Mouse (Mus musculus): ENCODE data around the gene 1700129C05Rik. TPM values are rescaled to one million over a fixed set of nuclear protein-coding genes. Genes with fewer than 3 reads are reported as not detected.

1700129C05Rik gene
- polyA plus RNA-seq (2012; rRNA removed) (not detected in 2 replicates), polyA plus RNA-seq (2014; fragmentation: Nextera tagmentation; extraction: Ambion mirVana) (not detected in 2 replicates)

- H3K27ac ChIP-seq (replicated peaks; ENCODE audit: low read depth, low read length) = no peak within 1 kb of the TSS
- ATAC-seq (ENCODE audit: low FRiP score, low read depth) = no peak
- WGBS = 99% methylated on average over 4 of the region's 4 CpGs
These were observed at the start of gene 1700129C05Rik for GRCm38 (mm10) chr14:59142793-59143192. TSS of gene 1700129C05Rik (minus strand) at chr14:59142893.

GRCm38 (mm10) chr14:59186121-59186520 lies 43.4 kb upstream of the 1700129C05Rik start:
- 93% methylated on average over 2 of the region's 2 CpGs for WGBS
- no peak for ATAC-seq (ENCODE audit: low FRiP score, low read depth)
- H3K4me2 ChIP-seq (replicated peaks; ENCODE audit: low read depth, low read length, severe bottlenecking) = no peak overlapping the region

More at GRCm38 (mm10) chr14:59142793-59143192, at the start of gene 1700129C05Rik:
- Histone ChIP-seq H3K36me3 (ENCODE audit: control insufficient read depth, insufficient read depth, low read length) (no peaks in the 10 kb centered on the region), H3K4me2 (replicated peaks; ENCODE audit: low read depth, low read length, severe bottlenecking) (no peak within 1 kb of the TSS), H3K9ac (ENCODE audit: low read depth, low read length, severe bottlenecking) (no peak within 1 kb of the TSS), H3K27me3 (ENCODE audit: control insufficient read depth, insufficient read depth, low read length) (no peaks in the 10 kb centered on the region), H3K4me1 (ENCODE audit: control insufficient read depth, insufficient read depth, low read length) (no peaks in the 10 kb centered on the region), H3K9me3 (ENCODE audit: control insufficient read depth, low read length) (no peaks in the 10 kb centered on the region), H3K4me3 (replicated peaks; ENCODE audit: low read length) (no peak within 1 kb of the TSS)
- no peak for TF ChIP-seq POLR2A (IDR thresholded peaks at IDR 0.05; ENCODE audit: borderline replicate concordance, extremely low read depth, insufficient read depth, insufficient read length)
- DNase-seq (ENCODE audit: low spot score) = no peak

GRCm38 (mm10) chr14:59185514-59185913 lies 42.8 kb upstream of the 1700129C05Rik start:
- Histone ChIP-seq H3K4me1 (ENCODE audit: control insufficient read depth, insufficient read depth, low read length) (no peaks in the 10 kb centered on the region), H3K4me2 (replicated peaks; ENCODE audit: low read depth, low read length, severe bottlenecking) (no peak overlapping the region), H3K27ac (replicated peaks; ENCODE audit: low read depth, low read length) (no peak overlapping the region), H3K27me3 (ENCODE audit: control insufficient read depth, insufficient read depth, low read length) (no peaks in the 10 kb centered on the region), H3K4me3 (replicated peaks; ENCODE audit: low read length) (no peak overlapping the region), H3K36me3 (ENCODE audit: control insufficient read depth, insufficient read depth, low read length) (no peaks in the 10 kb centered on the region), H3K9me3 (ENCODE audit: control insufficient read depth, low read length) (no peaks in the 10 kb centered on the region), H3K9ac (ENCODE audit: low read depth, low read length, severe bottlenecking) (no peak overlapping the region)
- TF ChIP-seq POLR2A (IDR thresholded peaks at IDR 0.05; ENCODE audit: borderline replicate concordance, extremely low read depth, insufficient read depth, insufficient read length) = no peak
- no peak for DNase-seq (ENCODE audit: low spot score)
- no peak for ATAC-seq (ENCODE audit: low FRiP score, low read depth)

More at GRCm38 (mm10) chr14:59186121-59186520, 43.4 kb upstream of the 1700129C05Rik start:
- H3K27ac ChIP-seq (replicated peaks; ENCODE audit: low read depth, low read length) = no peak overlapping the region
- no peak overlapping the region for H3K9ac ChIP-seq (ENCODE audit: low read depth, low read length, severe bottlenecking)
- DNase-seq (ENCODE audit: low spot score) = no peak
- no peaks in the 10 kb centered on the region for H3K27me3 ChIP-seq (ENCODE audit: control insufficient read depth, insufficient read depth, low read length)
- no peaks in the 10 kb centered on the region for H3K4me1 ChIP-seq (ENCODE audit: control insufficient read depth, insufficient read depth, low read length)
- TF ChIP-seq POLR2A (IDR thresholded peaks at IDR 0.05; ENCODE audit: borderline replicate concordance, extremely low read depth, insufficient read depth, insufficient read length) = no peak
- no peaks in the 10 kb centered on the region for H3K36me3 ChIP-seq (ENCODE audit: control insufficient read depth, insufficient read depth, low read length)
- no peak overlapping the region for H3K4me3 ChIP-seq (replicated peaks; ENCODE audit: low read length)
- no peaks in the 10 kb centered on the region for H3K9me3 ChIP-seq (ENCODE audit: control insufficient read depth, low read length)

- TF ChIP-seq POLR2A (IDR thresholded peaks at IDR 0.05; ENCODE audit: borderline replicate concordance, extremely low read depth, insufficient read depth, insufficient read length) = no peak
- Histone ChIP-seq H3K9me3 (ENCODE audit: control insufficient read depth, low read length) (no peaks in the 10 kb centered on the region), H3K27me3 (ENCODE audit: control insufficient read depth, insufficient read depth, low read length) (no peaks in the 10 kb centered on the region), H3K27ac (replicated peaks; ENCODE audit: low read depth, low read length) (no peak overlapping the region), H3K9ac (ENCODE audit: low read depth, low read length, severe bottlenecking) (no peak overlapping the region), H3K4me3 (replicated peaks; ENCODE audit: low read length) (no peak overlapping the region), H3K4me1 (ENCODE audit: control insufficient read depth, insufficient read depth, low read length) (no peaks in the 10 kb centered on the region), H3K36me3 (ENCODE audit: control insufficient read depth, insufficient read depth, low read length) (no peaks in the 10 kb centered on the region), H3K4me2 (replicated peaks; ENCODE audit: low read depth, low read length, severe bottlenecking) (no peak overlapping the region)
- WGBS = 83% methylated on average over 2 of the region's 2 CpGs
- ATAC-seq (ENCODE audit: low FRiP score, low read depth) (no peak), DNase-seq (ENCODE audit: low spot score) (no peak)
These were observed 40.0 kb upstream of the 1700129C05Rik start for GRCm38 (mm10) chr14:59182732-59183131.

- TF ChIP-seq POLR2A (IDR thresholded peaks at IDR 0.05; ENCODE audit: borderline replicate concordance, extremely low read depth, insufficient read depth, insufficient read length) = no peak
- Histone ChIP-seq H3K4me1 (ENCODE audit: control insufficient read depth, insufficient read depth, low read length) (no peaks in the 10 kb centered on the region), H3K27me3 (ENCODE audit: control insufficient read depth, insufficient read depth, low read length) (no peaks in the 10 kb centered on the region), H3K9ac (ENCODE audit: low read depth, low read length, severe bottlenecking) (no peak within 1 kb of the TSS), H3K27ac (replicated peaks; ENCODE audit: low read depth, low read length) (no peak within 1 kb of the TSS), H3K9me3 (ENCODE audit: control insufficient read depth, low read length) (no peaks in the 10 kb centered on the region), H3K4me2 (replicated peaks; ENCODE audit: low read depth, low read length, severe bottlenecking) (no peak within 1 kb of the TSS), H3K4me3 (replicated peaks; ENCODE audit: low read length) (no peak within 1 kb of the TSS), H3K36me3 (ENCODE audit: control insufficient read depth, insufficient read depth, low read length) (no peaks in the 10 kb centered on the region)
- no peak for ATAC-seq (ENCODE audit: low FRiP score, low read depth)
- no peak for DNase-seq (ENCODE audit: low spot score)
- WGBS = 94% methylated on average over 3 of the region's 3 CpGs
These were observed 36.0 kb upstream of the 1700129C05Rik start, which contains the start of gene Gm5142 for GRCm38 (mm10) chr14:59178649-59179048. TSS of gene Gm5142 (minus strand) at chr14:59178749.
